Mouse (Mus musculus): ENCODE measurements around the gene Apol6. TPM values are rescaled to one million over a fixed set of nuclear protein-coding genes. Genes with fewer than 3 reads are reported as not detected.
A peak's percentile ranks its signal among the peaks of the same experiment; 100 is the strongest.

The Apol6 gene
- polyA plus RNA-seq, 1 experiment = 4.8 TPM

- no peak overlapping the region for H3K4me3 ChIP-seq (ENCODE audit: insufficient read depth, low read depth, low read length)
- no peak overlapping the region for H3K27ac ChIP-seq (ENCODE audit: insufficient read depth, low read depth, low read length)
- no peaks in the 10 kb centered on the region for H3K36me3 ChIP-seq (ENCODE audit: control insufficient read depth, insufficient read depth, low read length)
- no peak for TF ChIP-seq POLR2A (IDR thresholded peaks at IDR 0.05; ENCODE audit: low read depth, low read length)
- TF ChIP-seq CTCF (conservative IDR thresholded peaks at IDR 0.05; ENCODE audit: insufficient read depth, insufficient read length, low read depth, low read length) = peak; percentile 92
- no peaks in the 10 kb centered on the region for H3K4me1 ChIP-seq (ENCODE audit: control insufficient read depth, insufficient read depth, low read length)
- 31% methylated on average over 7 of the region's 7 CpGs for WGBS
- DNase-seq = peak; percentile 81
- no peaks in the 10 kb centered on the region for H3K27me3 ChIP-seq (replicated peaks; ENCODE audit: control insufficient read depth, insufficient read depth, low read length)
These were observed 15.1 kb upstream of the Apol6 start for GRCm38 (mm10) chr15:77029331-77029991.

- H3K36me3 ChIP-seq (ENCODE audit: control insufficient read depth, insufficient read depth, low read length) = no peaks in the 10 kb centered on the region
- no peak overlapping the region for H3K4me3 ChIP-seq (ENCODE audit: insufficient read depth, low read depth, low read length)
- no peaks in the 10 kb centered on the region for H3K4me1 ChIP-seq (ENCODE audit: control insufficient read depth, insufficient read depth, low read length)
- no peaks in the 10 kb centered on the region for H3K27me3 ChIP-seq (replicated peaks; ENCODE audit: control insufficient read depth, insufficient read depth, low read length)
- WGBS = 77% methylated on average over 3 of the region's 3 CpGs
- no peak overlapping the region for H3K27ac ChIP-seq (ENCODE audit: insufficient read depth, low read depth, low read length)
- no peak for DNase-seq
- no peak for TF ChIP-seq CTCF (conservative IDR thresholded peaks at IDR 0.05; ENCODE audit: insufficient read depth, insufficient read length, low read depth, low read length)
- TF ChIP-seq POLR2A (IDR thresholded peaks at IDR 0.05; ENCODE audit: low read depth, low read length) = no peak
These were observed 13.3 kb upstream of the Apol6 start for GRCm38 (mm10) chr15:77031271-77031670.

GRCm38 (mm10) chr15:77034526-77034925, 10.0 kb upstream of the Apol6 start:
- no peaks in the 10 kb centered on the region for H3K4me1 ChIP-seq (ENCODE audit: control insufficient read depth, insufficient read depth, low read length)
- no peaks in the 10 kb centered on the region for H3K27me3 ChIP-seq (replicated peaks; ENCODE audit: control insufficient read depth, insufficient read depth, low read length)
- H3K4me3 ChIP-seq (ENCODE audit: insufficient read depth, low read depth, low read length) = no peak overlapping the region
- TF ChIP-seq CTCF (conservative IDR thresholded peaks at IDR 0.05; ENCODE audit: insufficient read depth, insufficient read length, low read depth, low read length) = no peak
- no peak for TF ChIP-seq POLR2A (IDR thresholded peaks at IDR 0.05; ENCODE audit: low read depth, low read length)
- H3K36me3 ChIP-seq (ENCODE audit: control insufficient read depth, insufficient read depth, low read length) = no peaks in the 10 kb centered on the region
- no peak for DNase-seq
- 77% methylated on average over 6 of the region's 6 CpGs for WGBS
- no peak overlapping the region for H3K27ac ChIP-seq (ENCODE audit: insufficient read depth, low read depth, low read length)

GRCm38 (mm10) chr15:77035643-77036042, 8.9 kb upstream of the Apol6 start:
- no peak overlapping the region for H3K4me3 ChIP-seq (ENCODE audit: insufficient read depth, low read depth, low read length)
- no peak for TF ChIP-seq CTCF (conservative IDR thresholded peaks at IDR 0.05; ENCODE audit: insufficient read depth, insufficient read length, low read depth, low read length)
- TF ChIP-seq POLR2A (IDR thresholded peaks at IDR 0.05; ENCODE audit: low read depth, low read length) = no peak
- H3K36me3 ChIP-seq (ENCODE audit: control insufficient read depth, insufficient read depth, low read length) = no peaks in the 10 kb centered on the region
- H3K27me3 ChIP-seq (replicated peaks; ENCODE audit: control insufficient read depth, insufficient read depth, low read length) = no peaks in the 10 kb centered on the region
- DNase-seq = no peak
- WGBS = 73% methylated on average over 3 of the region's 3 CpGs
- H3K27ac ChIP-seq (ENCODE audit: insufficient read depth, low read depth, low read length) = no peak overlapping the region
- no peaks in the 10 kb centered on the region for H3K4me1 ChIP-seq (ENCODE audit: control insufficient read depth, insufficient read depth, low read length)

- no peak for TF ChIP-seq POLR2A (IDR thresholded peaks at IDR 0.05; ENCODE audit: low read depth, low read length)
- no peak for TF ChIP-seq CTCF (conservative IDR thresholded peaks at IDR 0.05; ENCODE audit: insufficient read depth, insufficient read length, low read depth, low read length)
- no peaks in the 10 kb centered on the region for H3K36me3 ChIP-seq (ENCODE audit: control insufficient read depth, insufficient read depth, low read length)
- 60% methylated on average over 11 of the region's 11 CpGs for WGBS
- peak; percentile 68 for DNase-seq
- H3K4me3 ChIP-seq (ENCODE audit: insufficient read depth, low read depth, low read length) = no peak overlapping the region
- peak overlapping the region; percentile 63 for H3K27ac ChIP-seq (ENCODE audit: insufficient read depth, low read depth, low read length)
- H3K4me1 ChIP-seq (ENCODE audit: control insufficient read depth, insufficient read depth, low read length) = no peaks in the 10 kb centered on the region
- H3K27me3 ChIP-seq (replicated peaks; ENCODE audit: control insufficient read depth, insufficient read depth, low read length) = no peaks in the 10 kb centered on the region
These were observed 8.1 kb upstream of the Apol6 start for GRCm38 (mm10) chr15:77036320-77036988.

- Histone ChIP-seq H3K4me1 (ENCODE audit: control insufficient read depth, insufficient read depth, low read length) (no peaks in the 10 kb centered on the region), H3K27me3 (replicated peaks; ENCODE audit: control insufficient read depth, insufficient read depth, low read length) (no peaks in the 10 kb centered on the region), H3K27ac (ENCODE audit: insufficient read depth, low read depth, low read length) (peak overlapping the region; percentile 63), H3K4me3 (ENCODE audit: insufficient read depth, low read depth, low read length) (no peak overlapping the region), H3K36me3 (ENCODE audit: control insufficient read depth, insufficient read depth, low read length) (no peaks in the 10 kb centered on the region)
- DNase-seq = no peak
- 28% methylated on average over 2 of the region's 2 CpGs for whole genome bisulfite sequencing
- TF ChIP-seq POLR2A (IDR thresholded peaks at IDR 0.05; ENCODE audit: low read depth, low read length) = no peak
- TF ChIP-seq CTCF (conservative IDR thresholded peaks at IDR 0.05; ENCODE audit: insufficient read depth, insufficient read length, low read depth, low read length) = no peak
These were observed 7.6 kb upstream of the Apol6 start for GRCm38 (mm10) chr15:77036989-77037277.

GRCm38 (mm10) chr15:77037278-77038161, 7.0 kb upstream of the Apol6 start:
- no peak overlapping the region for H3K4me3 ChIP-seq (ENCODE audit: insufficient read depth, low read depth, low read length)
- peak overlapping the region; percentile 83 for H3K27ac ChIP-seq (ENCODE audit: insufficient read depth, low read depth, low read length)

More at GRCm38 (mm10) chr15:77037278-77038161, 7.0 kb upstream of the Apol6 start:
- no peaks in the 10 kb centered on the region for H3K4me1 ChIP-seq (ENCODE audit: control insufficient read depth, insufficient read depth, low read length)
- TF ChIP-seq CTCF (conservative IDR thresholded peaks at IDR 0.05; ENCODE audit: insufficient read depth, insufficient read length, low read depth, low read length) (no peak), POLR2A (IDR thresholded peaks at IDR 0.05; ENCODE audit: low read depth, low read length) (no peak)
- WGBS = 25% methylated on average over 11 of the region's 11 CpGs
- peak; percentile 75 for DNase-seq
- no peaks in the 10 kb centered on the region for H3K27me3 ChIP-seq (replicated peaks; ENCODE audit: control insufficient read depth, insufficient read depth, low read length)
- H3K36me3 ChIP-seq (ENCODE audit: control insufficient read depth, insufficient read depth, low read length) = no peaks in the 10 kb centered on the region
